Mouse (Mus musculus): ENCODE measurements at regions not wholly inside any gene's neighbourhood (a gene's known extent, or its start where the extent isn't known, plus 50 kb on each side); places are given as distances from the start of the nearest gene placed in this dataset.
"Not testable (repeated sequence)": the region's sequence is repeated elsewhere in the genome, so short reads cannot be mapped to it uniquely, and the experiment has no call there.

DNA sequence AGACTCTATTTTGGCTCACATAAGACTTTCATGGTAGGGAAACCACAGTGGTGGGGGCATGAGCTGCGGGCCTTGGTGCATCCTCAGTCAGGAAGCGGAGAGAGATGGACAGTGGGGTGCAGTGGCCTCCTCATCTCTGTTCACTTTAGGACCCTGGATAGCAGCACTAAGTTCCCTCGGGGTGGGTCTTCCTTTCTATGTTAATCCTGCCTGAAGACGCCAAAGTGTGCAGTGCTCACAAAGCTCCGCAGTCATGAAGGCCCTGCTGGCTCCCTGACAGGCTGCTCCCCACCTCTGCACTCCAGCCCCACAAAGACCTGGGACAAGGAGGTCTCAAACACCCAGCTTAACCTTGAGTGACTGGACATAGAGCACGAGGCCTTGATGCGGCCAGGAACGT, 56.8 kb downstream of the Sox1 start:
- Histone ChIP-seq H3K9ac (replicated peaks) (no peak overlapping the region), H3K27me3 (peaks cover 17% of the 10 kb centered on the region), H3K27ac (no peak overlapping the region), H3K4me1 (replicated peaks) (no peaks in the 10 kb centered on the region), H3K9me3 (no peaks in the 10 kb centered on the region; the same call in 1 of the 2 replicates), H3K36me3 (no peaks in the 10 kb centered on the region), H3K4me3 (replicated peaks) (no peak overlapping the region), H3K4me2 (replicated peaks) (no peak overlapping the region)
- no peak for ATAC-seq
- 61% methylated on average over 8 of the region's 8 CpGs for WGBS

- peaks cover 12% of the 10 kb centered on the region; the same call in 1 of the 2 replicates for H3K27me3 ChIP-seq
- not testable (repeated sequence) for ATAC-seq; H3K9me3 ChIP-seq; H3K4me3 ChIP-seq (replicated peaks); H3K4me1 ChIP-seq (replicated peaks); H3K36me3 ChIP-seq; H3K9ac ChIP-seq (replicated peaks); H3K27ac ChIP-seq; H3K4me2 ChIP-seq (replicated peaks)
- 94% methylated on average over 3 of the region's 3 CpGs for WGBS
Measured at GRCm38 (mm10) chr8:12455376-12455775, 60.3 kb downstream of the Sox1 start.

DNA sequence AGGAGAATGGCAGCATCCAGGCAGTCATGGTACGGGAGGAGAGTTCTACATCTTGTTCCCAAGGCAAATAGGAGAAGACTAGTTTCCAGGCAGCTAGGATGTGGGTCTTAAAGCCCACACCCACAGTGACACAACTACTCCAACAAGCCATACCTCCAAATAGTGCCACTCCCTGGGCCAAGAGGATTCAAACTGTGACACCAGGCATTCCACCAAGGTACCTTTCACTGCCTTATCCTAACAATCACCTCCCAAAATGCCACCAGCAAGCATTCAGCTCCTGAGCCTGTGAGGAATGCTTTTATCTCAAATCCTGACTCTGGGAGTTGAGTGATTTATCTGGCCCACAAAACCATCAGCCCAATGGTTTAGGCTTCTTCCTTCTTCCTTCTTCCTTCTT, 61.2 kb downstream of the Sox1 start:
- ATAC-seq, result no peak
- no peaks in the 10 kb centered on the region for H3K9me3 ChIP-seq
- no peaks in the 10 kb centered on the region for H3K36me3 ChIP-seq
- H3K9ac ChIP-seq (replicated peaks), result no peak overlapping the region
- H3K27ac ChIP-seq, result no peak overlapping the region
- H3K4me1 ChIP-seq (replicated peaks), result no peaks in the 10 kb centered on the region
- H3K4me3 ChIP-seq (replicated peaks), result no peak overlapping the region
- H3K27me3 ChIP-seq, result peaks cover 18% of the 10 kb centered on the region
- 97% methylated on average over 1 of the region's 1 CpGs for WGBS
- H3K4me2 ChIP-seq (replicated peaks), result no peak overlapping the region

GRCm38 (mm10) chr8:12457015-12457414, 61.9 kb downstream of the Sox1 start:
- no peak for ATAC-seq
- Histone ChIP-seq H3K9me3 (no peaks in the 10 kb centered on the region), H3K4me1 (replicated peaks) (peaks cover 6% of the 10 kb centered on the region; the same call in 1 of the 2 replicates), H3K4me2 (replicated peaks) (no peak overlapping the region), H3K36me3 (no peaks in the 10 kb centered on the region), H3K27me3 (peaks cover 14% of the 10 kb centered on the region), H3K27ac (no peak overlapping the region), H3K4me3 (replicated peaks) (no peak overlapping the region), H3K9ac (replicated peaks) (no peak overlapping the region)
- 70% methylated on average over 7 of the region's 7 CpGs for WGBS

DNA sequence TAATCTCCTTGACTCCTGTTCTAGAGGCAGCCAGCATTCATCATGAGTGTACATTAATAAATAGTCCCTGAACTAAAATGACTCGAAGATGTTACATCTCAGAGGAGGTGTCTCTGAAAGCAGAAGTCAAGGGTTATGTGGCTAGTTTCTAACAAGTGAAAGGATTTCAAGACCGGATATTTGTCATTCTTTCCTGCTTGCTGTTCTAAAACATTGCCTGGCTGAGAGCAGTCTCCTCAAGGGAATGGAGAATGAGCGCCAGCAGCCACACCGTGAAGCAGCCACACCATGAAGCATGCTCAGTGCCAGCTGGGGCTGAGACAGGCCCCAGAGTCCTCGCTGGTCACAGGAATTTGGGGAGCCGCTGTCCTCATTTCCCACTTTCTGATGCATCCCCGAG, 71.8 kb downstream of the Sox1 start:
- 84% methylated on average over 7 of the region's 7 CpGs for WGBS
- H3K4me2 ChIP-seq (replicated peaks), result no peak overlapping the region
- H3K9ac ChIP-seq (replicated peaks), result no peak overlapping the region
- H3K27me3 ChIP-seq, result peaks cover 41% of the 10 kb centered on the region; the same call in 1 of the 2 replicates
- H3K27ac ChIP-seq, result no peak overlapping the region
- peaks cover 16% of the 10 kb centered on the region for H3K4me1 ChIP-seq (replicated peaks)
- no peak for ATAC-seq
- no peaks in the 10 kb centered on the region for H3K9me3 ChIP-seq
- H3K36me3 ChIP-seq, result no peaks in the 10 kb centered on the region
- no peak overlapping the region for H3K4me3 ChIP-seq (replicated peaks)

GRCm38 (mm10) chr8:12467386-12468326, 72.6 kb downstream of the Sox1 start:
- H3K4me2 ChIP-seq (replicated peaks), result no peak overlapping the region
- H3K27ac ChIP-seq, result no peak overlapping the region
- no peaks in the 10 kb centered on the region for H3K9me3 ChIP-seq
- no peak overlapping the region for H3K4me3 ChIP-seq (replicated peaks)
- peaks cover 15% of the 10 kb centered on the region for H3K4me1 ChIP-seq (replicated peaks)
- WGBS, result 67% methylated on average over 36 of the region's 36 CpGs
- no peak for ATAC-seq
- peaks cover 42% of the 10 kb centered on the region; the same call in 1 of the 2 replicates for H3K27me3 ChIP-seq
- no peak overlapping the region for H3K9ac ChIP-seq (replicated peaks)
- H3K36me3 ChIP-seq, result no peaks in the 10 kb centered on the region

DNA sequence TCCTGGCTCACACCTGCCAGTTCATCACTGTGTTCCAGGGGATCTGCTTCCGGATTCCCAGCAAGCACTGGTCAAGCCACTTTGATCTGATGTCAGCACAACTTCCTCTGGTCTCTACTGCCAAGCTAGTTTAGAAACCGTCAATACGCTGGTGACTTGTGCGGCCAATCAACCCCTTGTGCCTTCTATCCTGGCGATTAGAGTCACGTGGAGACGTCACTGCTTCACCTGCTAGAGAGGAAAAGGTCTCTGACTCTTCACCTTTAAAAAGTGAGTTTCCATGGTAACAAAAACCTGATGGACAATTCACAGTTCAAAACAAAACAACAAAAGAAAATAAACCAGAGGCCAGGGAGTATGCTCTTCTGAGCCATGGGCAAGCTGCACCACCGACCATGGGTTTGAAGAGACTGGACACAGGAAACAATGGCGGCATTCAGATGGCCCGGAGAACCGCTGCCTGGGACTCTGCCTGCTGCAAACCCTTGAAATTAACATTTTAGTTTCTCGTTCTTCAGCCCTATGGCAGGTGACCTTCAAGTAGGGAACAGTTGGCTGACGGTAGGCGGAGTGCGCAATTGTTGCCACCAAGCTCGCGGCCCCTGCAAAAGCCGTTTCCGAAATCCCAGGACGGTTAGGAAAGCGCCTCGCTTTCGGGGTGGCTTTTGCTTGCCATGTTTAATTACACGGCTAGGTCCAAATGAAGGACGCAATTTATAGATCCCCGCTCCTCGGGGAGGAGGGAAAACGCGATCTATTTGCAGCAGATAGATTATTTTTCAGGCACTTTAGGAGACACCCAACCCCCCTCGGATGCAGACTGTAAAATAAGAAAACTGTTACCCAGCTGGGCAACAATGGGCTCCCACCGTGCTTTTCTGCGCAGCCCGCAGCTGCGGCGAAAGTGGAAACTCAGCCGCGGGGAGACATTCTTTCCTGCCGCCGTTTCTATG, 82.6 kb downstream of the Sox1 start:
- peak overlapping the region; percentile 73 for H3K27ac ChIP-seq
- H3K4me3 ChIP-seq (replicated peaks), result peak overlapping the region; percentile 38
- peak overlapping the region; percentile 49 for H3K9ac ChIP-seq (replicated peaks)
- ATAC-seq, result peak; percentile 78
- WGBS, result 6% methylated on average over 39 of the region's 39 CpGs
- peaks cover 42% of the 10 kb centered on the region for H3K27me3 ChIP-seq
- peaks cover 47% of the 10 kb centered on the region for H3K4me1 ChIP-seq (replicated peaks)
- H3K9me3 ChIP-seq, result no peaks in the 10 kb centered on the region
- peak overlapping the region; percentile 64 for H3K4me2 ChIP-seq (replicated peaks)
- no peaks in the 10 kb centered on the region for H3K36me3 ChIP-seq

GRCm38 (mm10) chr8:12481918-12482317, 86.8 kb downstream of the Sox1 start:
- H3K4me1 ChIP-seq (replicated peaks), result peaks cover 61% of the 10 kb centered on the region
- no peaks in the 10 kb centered on the region for H3K9me3 ChIP-seq
- H3K27ac ChIP-seq, result no peak overlapping the region; the same call in 1 of the 2 replicates
- no peak overlapping the region for H3K9ac ChIP-seq (replicated peaks)
- no peak overlapping the region for H3K4me3 ChIP-seq (replicated peaks)
- peaks cover 69% of the 10 kb centered on the region for H3K27me3 ChIP-seq
- WGBS, result 24% methylated on average over 14 of the region's 14 CpGs
- H3K4me2 ChIP-seq (replicated peaks), result no peak overlapping the region
- ATAC-seq, result no peak; the same call in 1 of the 2 replicates
- H3K36me3 ChIP-seq, result no peaks in the 10 kb centered on the region

- no peak overlapping the region for H3K4me3 ChIP-seq (replicated peaks)
- H3K4me2 ChIP-seq (replicated peaks), result no peak overlapping the region
- peaks cover 64% of the 10 kb centered on the region for H3K27me3 ChIP-seq
- no peak overlapping the region for H3K27ac ChIP-seq
- H3K36me3 ChIP-seq, result no peaks in the 10 kb centered on the region
- WGBS, result 89% methylated on average over 3 of the region's 3 CpGs
- peaks cover 51% of the 10 kb centered on the region for H3K4me1 ChIP-seq (replicated peaks)
- H3K9ac ChIP-seq (replicated peaks), result no peak overlapping the region
- H3K9me3 ChIP-seq, result no peaks in the 10 kb centered on the region
- ATAC-seq, result no peak
Measured at GRCm38 (mm10) chr8:12483551-12483950, 88.5 kb downstream of the Sox1 start.

DNA sequence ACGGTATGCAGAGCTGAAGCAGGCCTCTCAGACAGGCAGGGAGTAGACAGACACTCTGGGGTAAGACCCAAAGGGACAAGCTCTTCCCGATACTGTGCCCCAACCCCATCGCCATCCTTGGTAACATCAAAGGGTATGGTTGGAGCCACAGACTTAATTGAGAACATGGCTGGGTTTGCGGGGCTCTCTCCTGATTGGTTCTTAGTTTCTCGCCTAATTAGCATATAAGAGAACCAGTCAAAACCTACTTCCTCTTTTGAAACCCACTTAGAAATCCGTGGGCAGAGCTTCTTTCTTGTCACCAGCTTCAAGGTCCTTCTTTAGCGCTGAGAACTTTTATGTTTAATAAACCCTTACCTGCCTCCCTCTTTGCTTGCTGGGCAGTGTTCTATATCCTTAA, 87.5 kb upstream of the Spaca7 start:
- peak overlapping the region; percentile 44; the same call in 1 of the 2 replicates for H3K27ac ChIP-seq
- no peaks in the 10 kb centered on the region for H3K9me3 ChIP-seq
- no peaks in the 10 kb centered on the region for H3K36me3 ChIP-seq
- 82% methylated on average over 7 of the region's 7 CpGs for WGBS
- H3K27me3 ChIP-seq, result peaks cover 59% of the 10 kb centered on the region
- H3K4me1 ChIP-seq (replicated peaks), result peaks cover 35% of the 10 kb centered on the region
- H3K9ac ChIP-seq (replicated peaks), result no peak overlapping the region
- H3K4me2 ChIP-seq (replicated peaks), result no peak overlapping the region
- ATAC-seq, result no peak
- H3K4me3 ChIP-seq (replicated peaks), result no peak overlapping the region

- H3K9ac ChIP-seq (replicated peaks), result no peak overlapping the region; the same call in 1 of the 2 replicates
- no peak overlapping the region for H3K4me3 ChIP-seq (replicated peaks)
- no peaks in the 10 kb centered on the region for H3K9me3 ChIP-seq
- no peak overlapping the region for H3K4me2 ChIP-seq (replicated peaks)
- no peaks in the 10 kb centered on the region for H3K36me3 ChIP-seq
- peak; percentile 72 for ATAC-seq
- peaks cover 52% of the 10 kb centered on the region for H3K27me3 ChIP-seq
- 0 out of 2 replicates have a peak overlapping the region, but pooled peaks have one; percentile 39 for H3K27ac ChIP-seq
- 52% methylated on average over 22 of the region's 22 CpGs for WGBS
- H3K4me1 ChIP-seq (replicated peaks), result peaks cover 31% of the 10 kb centered on the region
Measured at GRCm38 (mm10) chr8:12486331-12487061, 86.3 kb upstream of the Spaca7 start.

All from midbrain, embryonic 13.5 days (tissue).